Mouse (Mus musculus): Measurements from ENCODE around the gene Megf8. TPM values are rescaled to one million over a fixed set of nuclear protein-coding genes. Genes with fewer than 3 reads are reported as not detected.

The Megf8 gene
- total and polyA plus RNA-seq, 2 experiments from 2014 or later, result 15.6 to 103 TPM

GRCm38 (mm10) chr7:25369058-25369749 lies 52.2 kb downstream of the Megf8 start, which contains the start of gene Cnfn:
Gene Cnfn, minus strand, starts transcription at chr7:25369724.
- Histone ChIP-seq H3K4me1 (ENCODE audit: insufficient read depth, low read length) (0 out of 2 replicates have a peak, but pooled peaks cover 3% of the 10 kb centered on the region), H3K27ac (ENCODE audit: low read depth, low read length) (no peak within 1 kb of the TSS), H3K9ac (replicated peaks; ENCODE audit: low read length, poor library complexity, severe bottlenecking) (no peak within 1 kb of the TSS), H3K4me3 (ENCODE audit: low read depth, low read length) (no peak within 1 kb of the TSS), H3K36me3 (ENCODE audit: insufficient read depth, low read length) (peaks cover 7% of the 10 kb centered on the region), H3K9me3 (ENCODE audit: low read length) (no peaks in the 10 kb centered on the region), H3K4me2 (ENCODE audit: low read depth, low read length, poor library complexity, severe bottlenecking) (no peak within 1 kb of the TSS), H3K27me3 (ENCODE audit: insufficient read depth, low read length) (peaks cover 8% of the 10 kb centered on the region)
- no peak for TF ChIP-seq CTCF (IDR thresholded peaks at IDR 0.05)
- ATAC-seq (ENCODE audit: low FRiP score) (no peak), DNase-seq (ENCODE audit: low spot score) (peak; percentile 34)
- 57% methylated on average over 12 of the region's 12 CpGs for WGBS

- H3K9ac ChIP-seq (replicated peaks; ENCODE audit: low read length, poor library complexity, severe bottlenecking), result no peak overlapping the region
- WGBS, result 90% methylated on average over 5 of the region's 5 CpGs
- no peak overlapping the region for H3K4me2 ChIP-seq (ENCODE audit: low read depth, low read length, poor library complexity, severe bottlenecking)
- no peak overlapping the region for H3K4me3 ChIP-seq (ENCODE audit: low read depth, low read length)
- no peak overlapping the region for H3K27ac ChIP-seq (ENCODE audit: low read depth, low read length)
- TF ChIP-seq CTCF (IDR thresholded peaks at IDR 0.05), result no peak
- no peaks in the 10 kb centered on the region for H3K4me1 ChIP-seq (ENCODE audit: insufficient read depth, low read length)
- DNase-seq (ENCODE audit: low spot score) (no peak), ATAC-seq (ENCODE audit: low FRiP score) (no peak)
- peaks cover 5% of the 10 kb centered on the region for H3K27me3 ChIP-seq (ENCODE audit: insufficient read depth, low read length)
- no peaks in the 10 kb centered on the region for H3K9me3 ChIP-seq (ENCODE audit: low read length)
- no peaks in the 10 kb centered on the region for H3K36me3 ChIP-seq (ENCODE audit: insufficient read depth, low read length)
Observed at GRCm38 (mm10) chr7:25372441-25372840, 55.5 kb downstream of the Megf8 start.

- Histone ChIP-seq H3K27ac (ENCODE audit: low read depth, low read length) (peak overlapping the region; percentile 32), H3K9ac (replicated peaks; ENCODE audit: low read length, poor library complexity, severe bottlenecking) (peak overlapping the region; percentile 48), H3K4me1 (ENCODE audit: insufficient read depth, low read length) (no peaks in the 10 kb centered on the region), H3K36me3 (ENCODE audit: insufficient read depth, low read length) (0 out of 2 replicates have a peak, but pooled peaks cover 3% of the 10 kb centered on the region), H3K27me3 (ENCODE audit: insufficient read depth, low read length) (no peaks in the 10 kb centered on the region), H3K9me3 (ENCODE audit: low read length) (no peaks in the 10 kb centered on the region), H3K4me2 (ENCODE audit: low read depth, low read length, poor library complexity, severe bottlenecking) (peak overlapping the region; percentile 48), H3K4me3 (ENCODE audit: low read depth, low read length) (peak overlapping the region; percentile 34)
- DNase-seq (ENCODE audit: low spot score) (peak; percentile 93), ATAC-seq (ENCODE audit: low FRiP score) (peak; percentile 83)
- WGBS, result 4% methylated on average over 17 of the region's 17 CpGs
- TF ChIP-seq CTCF (IDR thresholded peaks at IDR 0.05), result no peak
Observed at GRCm38 (mm10) chr7:25376556-25376955, 59.6 kb downstream of the Megf8 start.

- ATAC-seq (ENCODE audit: low FRiP score) (peak; percentile 29; the same call in 1 of the 2 replicates), DNase-seq (ENCODE audit: low spot score) (no peak)
- 46% methylated on average over 8 of the region's 8 CpGs for WGBS
- H3K27me3 ChIP-seq (ENCODE audit: insufficient read depth, low read length), result no peaks in the 10 kb centered on the region
- H3K4me1 ChIP-seq (ENCODE audit: insufficient read depth, low read length), result no peaks in the 10 kb centered on the region
- TF ChIP-seq CTCF (IDR thresholded peaks at IDR 0.05), result peak; percentile 68
- peaks cover 4% of the 10 kb centered on the region; the same call in 1 of the 2 replicates for H3K36me3 ChIP-seq (ENCODE audit: insufficient read depth, low read length)
- peak overlapping the region; percentile 34 for H3K4me3 ChIP-seq (ENCODE audit: low read depth, low read length)
- peak overlapping the region; percentile 32 for H3K27ac ChIP-seq (ENCODE audit: low read depth, low read length)
- peak overlapping the region; percentile 48 for H3K4me2 ChIP-seq (ENCODE audit: low read depth, low read length, poor library complexity, severe bottlenecking)
- peak overlapping the region; percentile 48 for H3K9ac ChIP-seq (replicated peaks; ENCODE audit: low read length, poor library complexity, severe bottlenecking)
- no peaks in the 10 kb centered on the region for H3K9me3 ChIP-seq (ENCODE audit: low read length)
Observed at GRCm38 (mm10) chr7:25377100-25377700, 60.2 kb downstream of the Megf8 start.

- ATAC-seq (ENCODE audit: low FRiP score) (no peak), DNase-seq (ENCODE audit: low spot score) (no peak)
- Histone ChIP-seq H3K4me2 (ENCODE audit: low read depth, low read length, poor library complexity, severe bottlenecking) (no peak overlapping the region), H3K27ac (ENCODE audit: low read depth, low read length) (no peak overlapping the region), H3K27me3 (ENCODE audit: insufficient read depth, low read length) (no peaks in the 10 kb centered on the region), H3K4me3 (ENCODE audit: low read depth, low read length) (no peak overlapping the region), H3K9me3 (ENCODE audit: low read length) (no peaks in the 10 kb centered on the region), H3K36me3 (ENCODE audit: insufficient read depth, low read length) (peaks cover 13% of the 10 kb centered on the region; the same call in 1 of the 2 replicates), H3K4me1 (ENCODE audit: insufficient read depth, low read length) (no peaks in the 10 kb centered on the region), H3K9ac (replicated peaks; ENCODE audit: low read length, poor library complexity, severe bottlenecking) (no peak overlapping the region)
- TF ChIP-seq CTCF (IDR thresholded peaks at IDR 0.05), result no peak
- WGBS, result 85% methylated on average over 13 of the region's 13 CpGs
Observed at GRCm38 (mm10) chr7:25378181-25379100, 61.5 kb downstream of the Megf8 start.
